Mouse (Mus musculus) liver, embryonic 14.5 days (tissue): Measurements from ENCODE around the gene Gm45753. TPM values are rescaled to one million over a fixed set of nuclear protein-coding genes. Genes with fewer than 3 reads are reported as not detected.
"Not testable (repeated sequence)": the region's sequence is repeated elsewhere in the genome, so short reads cannot be mapped to it uniquely, and the experiment has no call there.

ENCODE experiments used
- ATAC-seq: fragments of 200-750 bp; cut with Nextera tagmentation; 2 replicates; pipeline ENCODE4 v1.8.0; 2017; ENCODE audit warnings: moderate number of reproducible peaks, mild to moderate bottlenecking, moderate library complexity; ENCODE audit not compliant: insufficient read depth
- DNase-seq, 3 experiments: peaks; one replicate each; pipeline ENCODE4 v3.0.0-alpha.2; 2012 to 2013; ENCODE audit warnings: low read depth in 3 of 3, low spot score in 3 of 3
- H3K27ac ChIP-seq: fragments of 300-500 bp; sonication (generic); 2 replicates; pipeline ENCODE4 v1.5.1; 2014; ENCODE audit warnings: moderate library complexity, mild to moderate bottlenecking, control low read depth, inconsistent platforms
- H3K27me3 ChIP-seq: fragments of 300-500 bp; sonication (generic); 2 replicates; pipeline ENCODE4 v1.6.1; 2014; ENCODE audit warnings: mild to moderate bottlenecking, low read length, moderate library complexity; ENCODE audit not compliant: control insufficient read depth, insufficient read depth
- H3K36me3 ChIP-seq: fragments of 300-500 bp; sonication (generic); replicated peaks from 2 replicates; pipeline ENCODE4 v1.6.1; 2014; ENCODE audit warnings: low read depth; ENCODE audit not compliant: control insufficient read depth, insufficient read depth
- H3K4me1 ChIP-seq, 2 experiments: fragments of 200-500 bp in 1 of 2; fragments of 300-500 bp in 1 of 2; sonication (generic) in 1 of 2; replicated peaks; 2 replicates each; pipeline ENCODE4 v1.6.1; 2012 to 2014; ENCODE audit warnings: antibody characterized with exemption in 1 of 2, inconsistent platforms in 1 of 2, low read length in 1 of 2; ENCODE audit not compliant: control insufficient read depth in 2 of 2, insufficient read depth in 2 of 2
- H3K4me2 ChIP-seq: fragments of 300-500 bp; sonication (generic); 2 replicates; pipeline ENCODE4 v1.6.1; 2014; ENCODE audit warnings: low read depth, mild to moderate bottlenecking, control low read depth, moderate library complexity
- H3K4me3 ChIP-seq, 2 experiments: fragments of 200-500 bp in 1 of 2; fragments of 300-500 bp in 1 of 2; sonication (generic) in 1 of 2; 2 replicates each; pipeline ENCODE4 v1.5.1; 2012 to 2014; ENCODE audit warnings: low read depth in 2 of 2, low read length in 2 of 2, mild to moderate bottlenecking in 2 of 2, control low read depth in 1 of 2, inconsistent platforms in 1 of 2, moderate library complexity in 1 of 2; ENCODE audit not compliant: insufficient read depth in 1 of 2
- H3K9ac ChIP-seq: fragments of 300-500 bp; sonication (generic); replicated peaks from 2 replicates; pipeline ENCODE4 v1.6.1; 2014; ENCODE audit warnings: mild to moderate bottlenecking, control low read depth, moderate library complexity
- H3K9me3 ChIP-seq: fragments of 300-500 bp; sonication (generic); 2 replicates; pipeline ENCODE4 v1.6.1; 2016; ENCODE audit warnings: low read length, mixed read lengths; ENCODE audit not compliant: control insufficient read depth
- CTCF ChIP-seq: IDR thresholded peaks from 2 replicates; pipeline ENCODE4 v1.5.1; 2016; ENCODE audit warnings: antibody characterized with exemption, low read depth, control low read depth
- EP300 ChIP-seq: IDR thresholded peaks from 2 replicates; pipeline ENCODE4 v1.6.1; 2016; ENCODE audit warnings: antibody characterized with exemption, low read depth
- WGBS: fragments of 180-500 bp; shearing (Covaris S2); extraction: QIAGEN DNeasy Blood & Tissue Kit; methylation state at CpG from one replicate; pipeline ENCODE4 v1.1.7; 2014; ENCODE audit not compliant: insufficient replicate concordance; 5-methylcytosine and 5-hydroxymethylcytosine counted together
- polyA plus RNA-seq, 2 experiments: library from polyadenylated mRNA; depleted of rRNA in 1 of 2; stranded (reverse) in 1 of 2; unstranded in 1 of 2; fragments of >200 nt; fragmentation: Nextera tagmentation in 1 of 2; extraction: Ambion mirVana in 1 of 2; gene quantifications; 2 replicates each; pipeline versions ENCODE4 v1.2.1 to v1.2.3; 2012 to 2014

Gene Gm45753
- polyA plus RNA-seq, 2 experiments = 0.20 to 7.0 TPM

DNA sequence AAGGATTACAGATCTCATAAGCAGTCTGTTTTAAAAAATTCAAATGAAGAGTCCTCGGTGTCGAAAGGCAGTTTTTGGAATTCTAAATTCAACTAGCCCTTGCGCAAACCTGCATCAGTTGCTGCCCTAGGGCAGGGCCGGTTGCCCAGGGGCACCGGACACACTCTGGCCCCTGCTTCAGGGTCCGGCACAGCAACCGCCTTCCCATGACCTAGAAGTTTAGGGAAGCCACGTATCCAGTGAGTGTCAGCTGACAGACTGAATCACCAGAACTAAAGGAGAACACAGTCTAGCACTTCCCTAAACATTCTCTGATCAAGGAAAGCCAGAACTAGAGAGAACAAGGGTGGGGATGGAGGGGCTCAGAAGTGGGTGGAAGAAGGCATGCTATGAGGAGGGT is 25.2 kb upstream of the Gm45753 start:
- H3K36me3 ChIP-seq = no peaks in the 10 kb centered on the region
- H3K9ac ChIP-seq = no peak overlapping the region
- no peaks in the 10 kb centered on the region for H3K27me3 ChIP-seq
- no peak for TF ChIP-seq EP300
- no peak for TF ChIP-seq CTCF
- H3K4me1 ChIP-seq = peaks cover 0 to 5% of the 10 kb centered on the region in 2 experiments; a peak in 2 of 4 replicates
- peak overlapping the region; percentile 54 to 70 for H3K4me3 ChIP-seq
- 0% methylated on average over 8 of the region's 8 CpGs for WGBS
- H3K27ac ChIP-seq = no peak overlapping the region
- no peaks in the 10 kb centered on the region for H3K9me3 ChIP-seq
- DNase-seq (peak in 1 of 3 experiments; percentile 4), ATAC-seq (peak; percentile 53)
- peak overlapping the region; percentile 61 for H3K4me2 ChIP-seq

DNA sequence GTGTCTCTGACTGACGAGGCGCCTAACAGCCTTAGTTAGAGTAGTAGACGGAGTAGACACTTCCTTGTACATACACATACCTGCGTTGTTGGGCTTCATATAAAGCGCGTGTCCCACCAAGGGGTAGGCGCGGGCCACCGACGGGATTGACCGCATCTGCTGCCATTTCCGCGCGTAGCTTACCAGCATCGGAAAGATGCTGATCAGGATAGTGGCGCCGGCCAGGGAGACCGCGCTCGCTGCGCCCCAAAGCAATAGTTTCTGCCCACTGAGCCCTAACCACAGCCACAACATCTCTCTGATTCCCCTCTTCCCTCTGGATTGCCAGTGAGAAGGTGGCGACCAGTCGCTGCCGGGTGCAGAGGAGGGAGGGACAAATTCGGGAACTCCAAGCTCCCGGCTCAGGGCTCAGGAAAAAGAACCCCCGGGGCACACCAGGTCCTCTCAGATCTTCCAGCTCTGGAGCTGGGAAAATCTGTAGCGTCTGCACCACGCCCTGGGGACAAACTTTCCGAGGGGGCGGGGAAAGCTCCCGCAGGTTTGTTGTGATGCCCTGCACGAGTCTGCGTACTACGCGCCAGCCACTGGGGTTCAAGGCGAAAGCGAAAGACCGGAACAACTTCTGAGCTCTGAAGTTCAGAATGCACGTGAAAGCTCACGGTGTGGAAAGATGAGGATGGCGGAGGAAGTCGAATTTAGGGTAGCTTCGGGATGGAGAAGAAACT is 24.6 kb upstream of the Gm45753 start, which contains the start of gene Cyp4v3:
Gene Cyp4v3, minus strand, starts transcription at position 532 of the 725 bp plus-strand sequence.
- Histone ChIP-seq H3K27ac (no peak within 1 kb of the TSS), H3K9me3 (no peaks in the 10 kb centered on the region), H3K36me3 (no peaks in the 10 kb centered on the region), H3K9ac (no peak within 1 kb of the TSS), H3K4me3 (peak within 1 kb of the TSS; percentile 54 to 70), H3K4me1 (peaks cover 0 to 5% of the 10 kb centered on the region in 2 experiments; a peak in 2 of 4 replicates), H3K4me2 (peak within 1 kb of the TSS; percentile 61), H3K27me3 (no peaks in the 10 kb centered on the region)
- TF ChIP-seq EP300 (no peak), CTCF (no peak)
- DNase-seq (peak; percentile 11 to 22 (median 14)), ATAC-seq (peak; percentile 68)
- WGBS = 2% methylated on average over 44 of the region's 44 CpGs

DNA sequence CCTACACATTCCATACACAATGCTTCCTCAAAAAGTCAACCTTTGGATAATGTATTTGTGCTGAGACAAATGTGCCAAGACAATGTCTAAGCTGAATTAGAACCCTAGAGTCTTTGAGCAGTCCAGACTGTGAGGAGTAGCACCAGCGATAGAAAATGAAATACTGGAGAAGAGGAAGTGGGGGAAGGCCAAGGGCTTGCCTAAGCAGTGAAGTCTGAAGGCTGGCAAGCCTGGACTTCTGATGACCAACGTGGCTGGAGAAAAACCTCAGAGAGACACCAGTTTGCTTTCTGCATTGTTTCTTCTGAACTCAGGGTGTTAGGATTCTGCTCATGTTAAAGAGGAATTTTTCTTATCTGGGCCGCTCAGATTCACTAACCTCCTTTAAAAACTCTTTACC is 22.6 kb upstream of the Gm45753 start:
- no peaks in the 10 kb centered on the region for H3K36me3 ChIP-seq
- no peak overlapping the region for H3K9ac ChIP-seq
- 38% methylated on average over 3 of the region's 3 CpGs for WGBS
- no peak overlapping the region for H3K27ac ChIP-seq
- ATAC-seq = no peak
- TF ChIP-seq CTCF = no peak
- TF ChIP-seq EP300 = no peak
- no peaks in the 10 kb centered on the region for H3K27me3 ChIP-seq
- H3K4me1 ChIP-seq = peaks cover 0 to 5% of the 10 kb centered on the region in 2 experiments; a peak in 2 of 4 replicates
- no peak for DNase-seq
- no peak overlapping the region for H3K4me3 ChIP-seq
- H3K4me2 ChIP-seq = no peak overlapping the region
- no peaks in the 10 kb centered on the region for H3K9me3 ChIP-seq

DNA sequence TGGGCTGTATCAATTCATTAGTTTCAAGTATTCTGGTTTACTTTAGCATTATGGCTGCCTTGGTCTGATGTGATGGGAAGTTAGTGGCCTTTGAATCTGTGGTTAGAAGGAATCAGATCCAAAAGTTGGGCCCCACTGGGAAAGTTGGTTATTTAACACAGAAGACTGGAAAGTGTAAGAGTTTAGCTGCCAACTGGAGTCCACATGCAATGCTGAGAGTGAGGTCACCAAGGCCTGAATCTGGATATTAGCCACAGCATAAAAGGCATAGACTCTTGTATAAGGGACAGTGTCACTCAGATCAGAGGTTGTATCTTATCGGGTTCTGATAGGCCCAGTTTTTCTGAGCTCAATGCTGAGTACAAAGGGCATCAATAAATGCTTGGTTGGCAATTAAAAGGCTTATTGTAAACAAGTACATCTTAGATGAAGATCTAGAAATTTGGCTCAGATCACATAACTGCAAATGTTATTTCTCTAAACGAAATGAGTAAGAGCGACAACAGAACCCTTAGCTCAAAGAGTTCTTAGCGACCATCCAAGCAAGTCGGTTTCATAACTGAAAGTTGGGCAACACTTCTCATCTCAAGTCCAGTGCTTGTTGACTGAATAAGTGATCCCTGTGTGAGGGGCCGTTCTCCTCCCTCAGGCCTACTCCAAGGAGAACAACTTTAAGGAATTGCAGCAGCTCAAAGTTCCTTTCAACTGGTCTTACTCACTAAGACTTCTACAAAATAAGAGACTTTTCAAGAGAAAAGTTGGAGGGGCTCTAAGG is 21.1 kb upstream of the Gm45753 start:
- H3K27ac ChIP-seq = no peak overlapping the region

DNA sequence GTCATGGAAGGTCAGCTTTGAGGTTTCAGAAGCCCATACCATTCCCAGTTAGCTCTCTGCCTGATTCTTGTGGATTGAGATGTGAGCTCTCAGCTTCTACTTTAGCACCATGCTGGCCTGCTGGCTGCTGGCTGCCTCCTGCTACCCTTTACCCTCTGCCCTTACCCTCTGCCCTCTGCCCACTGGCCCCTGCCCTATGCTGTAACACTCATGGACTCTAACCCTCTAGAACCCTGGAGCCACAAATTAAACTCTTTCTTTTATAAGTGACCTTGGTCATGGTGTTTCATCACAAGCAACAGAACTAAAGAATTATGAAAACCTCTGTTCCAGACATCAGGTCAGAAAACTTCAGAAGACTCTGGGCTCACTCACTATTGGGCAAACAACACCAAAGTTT is 18.8 kb upstream of the Gm45753 start:
- DNase-seq, H3K9ac ChIP-seq, H3K27ac ChIP-seq: not testable (repeated sequence)

More for the DNA sequence above, 21.1 kb upstream of the Gm45753 start:
- Histone ChIP-seq H3K9ac (no peak overlapping the region), H3K9me3 (no peaks in the 10 kb centered on the region), H3K4me2 (no peak overlapping the region), H3K36me3 (no peaks in the 10 kb centered on the region), H3K27me3 (no peaks in the 10 kb centered on the region), H3K4me1 (peaks cover 0 to 5% of the 10 kb centered on the region in 2 experiments; a peak in 2 of 4 replicates), H3K4me3 (no peak overlapping the region)
- TF ChIP-seq EP300 (no peak), CTCF (no peak)
- no peak for DNase-seq
- WGBS = 73% methylated on average over 6 of the region's 6 CpGs
- ATAC-seq = no peak

More for the DNA sequence above, 18.8 kb upstream of the Gm45753 start:
- not testable (repeated sequence) for H3K27me3 ChIP-seq, H3K9me3 ChIP-seq, H3K4me2 ChIP-seq, H3K36me3 ChIP-seq, H3K4me1 ChIP-seq, H3K4me3 ChIP-seq, ATAC-seq
